Mouse (Mus musculus): ENCODE measurements around the gene Gm11487.
"Not testable (repeated sequence)": the region's sequence is repeated elsewhere in the genome, so short reads cannot be mapped to it uniquely, and the experiment has no call there.

Gene Gm11487

GRCm38 (mm10) chr4:73404972-73405371 lies at the start of gene Gm11487:
Gene Gm11487, minus strand, starts transcription at chr4:73405072.
- DNase-seq (ENCODE audit: extremely low spot score, low read depth, low spot score): not testable (repeated sequence)

- no peak for DNase-seq (ENCODE audit: extremely low spot score, low read depth, low spot score)
These were observed 39.8 kb upstream of the Gm11487 start for GRCm38 (mm10) chr4:73444715-73445114.

GRCm38 (mm10) chr4:73442568-73442967 lies 37.7 kb upstream of the Gm11487 start:
- DNase-seq (ENCODE audit: extremely low spot score, low read depth, low spot score): no peak

DNA sequence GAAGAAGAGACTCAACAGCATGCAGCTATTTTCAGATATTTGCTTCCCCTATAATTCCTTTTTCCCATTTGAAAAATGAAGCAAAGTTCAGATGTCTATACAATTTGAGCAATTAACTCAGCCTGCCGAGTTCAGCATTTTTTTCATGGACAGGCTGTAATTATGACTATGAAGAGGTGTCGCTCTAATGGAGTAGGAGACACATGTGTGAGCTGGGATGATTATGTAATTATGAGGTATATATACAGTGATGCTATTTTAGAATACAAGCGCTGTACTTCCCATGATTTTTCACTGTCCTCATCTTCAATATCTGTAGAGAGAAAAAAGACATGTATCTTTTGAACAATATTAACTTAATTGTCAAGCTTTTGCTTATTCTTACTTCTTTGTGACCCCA lies 21.0 kb upstream of the Gm11487 start:
- DNase-seq (ENCODE audit: extremely low spot score, low read depth, low spot score): no peak

DNA sequence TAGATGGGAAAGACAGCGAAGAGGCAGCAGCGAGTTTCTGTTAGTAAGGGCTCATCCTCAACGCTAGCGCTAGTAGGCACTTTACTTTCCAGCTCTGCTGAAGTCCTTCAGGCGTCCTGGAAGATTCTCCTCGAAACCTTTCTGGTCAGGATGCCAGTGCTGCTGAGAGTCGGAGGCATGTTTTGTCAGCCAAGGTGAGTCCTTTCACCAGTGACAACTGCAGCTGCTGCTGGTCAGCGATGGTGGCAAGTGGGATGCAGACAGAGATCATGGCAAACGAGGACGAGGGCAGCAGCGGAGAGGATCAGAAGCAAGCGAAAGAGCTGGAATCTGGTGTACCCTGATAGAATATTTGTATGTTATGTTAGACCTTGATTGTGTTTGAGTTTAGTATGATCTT lies 18.2 kb upstream of the Gm11487 start:
- no peak for DNase-seq (ENCODE audit: extremely low spot score, low read depth, low spot score)

DNA sequence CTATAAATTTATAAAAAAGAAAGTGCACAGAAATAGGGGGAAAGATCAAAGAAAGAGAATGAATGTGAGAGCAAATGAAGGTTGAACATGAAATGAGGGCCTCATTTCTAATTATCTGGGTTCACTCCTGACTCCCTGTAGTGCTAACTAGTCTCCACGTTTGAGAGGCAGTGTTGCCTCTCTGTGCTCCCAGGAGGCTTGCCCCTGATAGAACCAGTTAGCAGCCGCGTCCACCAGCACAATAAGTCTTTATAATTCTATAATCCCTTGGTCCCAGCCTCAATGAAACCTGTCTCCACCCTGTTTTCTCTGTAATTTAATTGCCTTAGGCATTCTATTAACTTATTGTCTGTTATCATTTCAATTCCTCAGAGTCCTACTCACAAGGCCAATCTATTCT lies 38.3 kb downstream of the Gm11487 start:
- no peak for DNase-seq (ENCODE audit: extremely low spot score, low read depth, low spot score)
